Mouse (Mus musculus): Measurements from ENCODE around the gene Gpr39.

GRCm38 (mm10) chr1:125701773-125702172, 25.0 kb downstream of the Gpr39 start:
- TF ChIP-seq POLR2A (IDR thresholded peaks at IDR 0.05; ENCODE audit: insufficient read depth, low read depth, low read length) (no peak), CTCF (IDR thresholded peaks at IDR 0.05; ENCODE audit: insufficient read depth, low read depth, low read length) (no peak)

Data from olfactory bulb, adult 2 months (tissue).